Mouse (Mus musculus) kidney, adult 2 months (tissue): ENCODE data around the gene Slc39a13.

Source experiments
- CTCF ChIP-seq: fragments of 200-500 bp; conservative IDR thresholded peaks from 2 replicates; pipeline ENCODE4 v1.5.1; 2011; ENCODE audit warnings: low read depth, mild to moderate bottlenecking, control low read depth, low read length, moderate library complexity, mixed read lengths; ENCODE audit not compliant: insufficient read depth, insufficient read length
- POLR2A ChIP-seq: fragments of 200-500 bp; IDR thresholded peaks from one replicate; pipeline ENCODE4 v1.6.1; 2011; ENCODE audit warnings: low read depth, low read length, control low read depth

DNA sequence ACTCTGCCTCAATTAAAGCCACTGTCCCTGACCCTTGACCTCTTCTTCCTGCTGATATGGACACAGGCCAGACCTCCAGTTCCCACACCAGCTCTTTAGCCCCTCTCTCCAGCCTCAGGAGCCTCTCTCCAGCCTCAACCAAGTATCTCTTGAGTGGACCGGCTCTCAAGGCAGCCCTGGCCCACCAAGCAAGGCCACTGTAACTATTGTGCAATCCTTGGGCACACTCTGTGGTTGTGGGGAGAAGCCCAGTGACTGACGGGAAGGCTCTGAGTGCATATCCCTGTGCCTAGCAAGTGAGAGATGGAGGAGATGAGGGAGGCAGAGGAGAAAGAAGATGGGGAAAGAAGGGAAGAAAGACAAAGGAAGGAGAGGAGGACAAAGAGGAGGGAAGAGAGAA, 27.9 kb upstream of the Slc39a13 start:
- TF ChIP-seq CTCF (no peak), POLR2A (no peak)
